Mouse (Mus musculus) yolk sac, embryonic 10.5 days (tissue): Measurements from ENCODE around the gene Sox4.
A peak's percentile ranks its signal among the peaks of the same experiment; 100 is the strongest.

ENCODE experiments used
- DNase-seq: peaks from one replicate; pipeline ENCODE4 v3.0.0-alpha.2; 2017; ENCODE audit warnings: low spot score

Sox4 gene

DNA sequence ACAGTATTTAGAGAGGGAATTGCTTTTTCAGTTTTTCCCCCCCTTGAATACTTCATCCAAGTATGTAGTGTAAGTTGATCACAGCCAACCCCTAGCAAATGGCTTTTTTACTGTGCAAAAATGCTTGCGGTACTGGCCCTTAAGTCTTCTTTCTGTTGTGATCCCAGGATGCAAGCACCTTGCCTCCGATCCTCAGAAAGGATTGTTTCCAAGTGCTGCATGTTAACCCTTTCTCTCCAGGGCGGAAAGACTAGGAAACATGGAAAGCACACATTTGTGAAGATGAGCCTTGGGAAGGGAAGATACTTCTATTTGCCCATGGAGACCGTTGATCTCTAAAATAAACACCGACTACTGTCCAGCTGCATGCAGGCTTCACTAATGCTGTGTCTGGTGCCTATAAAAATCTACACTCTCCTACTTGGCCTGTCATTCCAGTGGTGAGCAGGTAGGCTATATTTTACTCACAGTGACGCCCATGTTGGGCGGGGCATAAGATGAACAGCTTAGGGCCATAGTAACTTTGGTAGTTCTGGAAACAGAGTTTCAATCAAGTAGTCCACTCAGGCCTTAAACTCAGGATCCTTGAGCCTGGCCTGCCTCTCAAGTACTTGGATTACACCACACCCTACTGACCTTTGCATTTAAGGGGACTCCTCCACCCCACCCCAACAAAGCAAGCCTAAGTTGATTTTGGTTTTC, 5.6 kb downstream of the Sox4 start:
- peak; percentile 36 for DNase-seq

DNA sequence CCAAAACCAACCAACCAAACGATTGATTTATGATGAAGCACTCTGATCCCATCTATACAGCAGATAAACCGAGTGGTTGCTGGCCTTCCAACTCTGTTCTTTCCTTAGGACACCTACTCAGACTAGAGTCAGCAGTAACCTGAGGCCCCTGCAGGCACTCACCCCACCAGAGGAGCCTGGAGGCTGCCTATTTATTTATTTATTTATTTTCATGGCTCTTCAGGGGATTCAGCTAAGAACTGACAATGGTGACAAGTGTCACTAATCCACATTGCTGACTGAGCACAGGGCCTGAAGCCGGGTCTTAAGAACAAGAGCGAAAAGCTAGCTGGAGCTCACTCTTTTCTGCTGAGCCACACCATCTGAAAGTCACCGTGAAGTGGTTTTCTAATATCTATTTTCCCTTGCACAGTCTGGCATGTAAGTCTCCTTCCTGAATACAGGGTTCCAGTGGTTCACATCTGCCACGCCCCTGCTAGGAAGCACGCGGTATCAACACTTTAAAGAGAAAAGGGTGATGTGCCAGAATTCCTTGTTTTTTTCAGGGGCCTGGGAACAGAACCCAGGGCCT, 6.9 kb downstream of the Sox4 start:
- DNase-seq: no peak

DNA sequence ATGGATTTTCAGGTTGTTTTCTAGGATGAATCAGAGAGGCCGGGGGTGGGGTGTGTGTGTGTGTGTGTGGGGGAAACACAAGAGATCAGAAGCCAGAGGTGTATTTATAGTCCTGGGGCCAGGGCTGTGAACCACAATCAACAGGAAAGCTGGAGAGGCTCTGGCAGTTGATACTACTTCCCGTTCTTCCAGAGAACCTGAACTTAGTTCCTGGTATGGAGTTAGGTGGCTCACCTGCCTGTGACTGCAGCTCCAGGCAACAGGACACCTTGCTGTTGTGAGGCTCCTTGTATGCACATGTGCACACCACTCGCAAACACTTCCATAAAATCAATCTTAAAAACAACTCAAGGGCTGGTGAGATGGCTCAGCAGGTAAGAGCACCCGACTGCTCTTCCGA, 7.8 kb downstream of the Sox4 start:
- no peak for DNase-seq

DNA sequence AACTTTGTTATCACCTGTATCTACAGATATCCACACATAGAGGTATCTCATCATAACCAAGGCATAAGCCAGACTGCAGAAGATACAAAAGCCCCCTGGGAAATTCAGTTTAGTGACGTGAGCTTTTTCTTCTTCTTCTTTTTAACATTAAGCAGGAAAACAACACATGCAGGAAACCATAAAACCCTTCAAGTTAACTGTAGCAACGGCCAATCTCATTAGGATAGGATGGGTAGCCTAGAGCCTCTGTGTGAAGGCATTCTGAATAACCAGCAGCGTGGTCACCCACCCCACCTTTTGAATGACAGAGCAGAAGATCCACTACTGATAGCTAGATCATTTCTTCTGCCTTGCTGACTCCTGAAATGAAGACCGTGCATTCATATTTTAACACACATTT, 10.6 kb downstream of the Sox4 start:
- DNase-seq: no peak

DNA sequence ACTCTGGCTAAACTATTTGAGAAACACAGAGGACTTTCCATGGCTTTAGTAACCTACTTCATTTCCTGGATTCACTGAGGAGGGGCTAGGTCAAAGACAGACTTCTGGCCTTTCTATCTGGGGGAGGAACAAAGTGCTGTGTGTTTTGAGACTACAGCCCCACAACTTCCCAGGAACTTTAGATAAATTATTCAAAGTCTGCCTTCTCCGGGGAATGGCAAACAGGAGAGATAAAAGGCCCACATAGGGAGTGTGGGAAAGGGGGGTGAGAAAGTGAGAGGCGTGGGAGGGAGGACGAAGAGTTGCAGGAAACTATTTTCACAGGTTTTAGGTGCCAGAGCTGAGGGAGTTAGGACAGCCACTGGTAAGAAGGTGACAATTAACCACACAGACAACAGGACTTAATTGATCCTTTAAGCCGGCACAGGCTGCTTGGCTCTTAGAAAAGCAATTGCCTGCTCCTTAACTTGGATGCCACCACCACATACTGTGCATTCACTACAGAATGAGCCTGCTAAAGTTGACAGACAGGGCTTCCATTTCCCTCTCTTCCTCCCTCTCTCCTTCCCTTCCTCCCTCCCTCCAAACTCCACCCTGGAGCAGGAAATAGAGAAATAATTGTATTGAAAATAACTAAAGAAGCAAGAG, 11.4 kb downstream of the Sox4 start:
- DNase-seq: no peak

DNA sequence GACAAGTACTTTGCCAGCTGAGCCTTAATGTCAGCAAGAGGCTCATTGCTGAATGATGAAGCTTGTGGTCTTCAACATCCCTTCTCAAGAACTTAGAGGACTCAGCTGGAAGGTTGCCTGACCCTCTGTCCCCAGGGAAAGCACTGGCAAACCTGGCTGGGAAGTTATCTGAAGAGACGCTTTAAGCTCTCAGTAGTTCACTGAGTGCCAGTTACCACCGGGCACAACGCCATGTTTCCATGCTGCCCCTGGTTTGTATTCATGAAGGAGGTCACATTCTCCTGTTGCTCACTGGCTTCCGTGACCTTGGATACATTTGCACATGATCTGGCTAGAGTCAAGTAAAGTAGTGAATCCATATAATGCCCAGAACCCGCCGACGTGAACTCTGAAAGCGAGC, 20.1 kb downstream of the Sox4 start:
- no peak for DNase-seq

DNA sequence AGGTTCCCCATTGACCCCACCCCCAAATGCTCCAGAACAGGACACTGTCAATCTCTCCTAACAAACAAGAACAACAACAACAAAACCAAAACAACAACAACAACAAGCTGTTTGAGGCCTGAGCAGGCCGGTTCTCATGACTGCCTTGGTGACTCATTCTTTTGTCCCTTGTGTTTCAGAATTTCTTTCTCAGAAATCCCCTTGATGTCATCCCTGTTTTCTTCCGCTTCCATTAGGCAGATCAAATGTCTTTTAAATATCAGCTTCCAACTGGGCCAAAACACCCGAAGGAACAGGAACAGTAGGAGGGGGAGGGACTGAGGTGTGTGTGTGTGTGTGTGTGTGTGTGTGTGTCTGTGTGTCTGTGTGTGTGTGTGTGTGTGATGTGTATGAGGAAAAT, 21.7 kb downstream of the Sox4 start:
- no peak for DNase-seq

DNA sequence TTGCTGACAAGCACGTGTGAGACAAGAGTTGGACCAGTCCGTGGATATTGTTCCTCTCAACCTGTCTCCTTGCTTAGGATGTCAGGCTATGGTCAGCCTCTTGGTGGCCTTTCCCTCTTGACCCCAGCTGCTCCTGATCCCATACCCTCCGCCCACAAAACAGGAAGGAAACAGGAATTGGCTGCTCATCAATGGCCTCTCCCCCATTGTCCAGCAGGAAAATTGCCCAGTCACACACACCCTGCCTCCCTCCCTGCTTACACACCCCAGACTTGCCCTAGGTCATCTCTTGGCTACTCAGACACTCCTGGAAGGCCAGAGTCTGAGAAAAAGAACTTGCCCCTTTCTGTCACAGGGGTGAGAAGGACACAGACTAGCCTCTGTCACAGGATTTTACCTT, 22.2 kb downstream of the Sox4 start:
- no peak for DNase-seq

DNA sequence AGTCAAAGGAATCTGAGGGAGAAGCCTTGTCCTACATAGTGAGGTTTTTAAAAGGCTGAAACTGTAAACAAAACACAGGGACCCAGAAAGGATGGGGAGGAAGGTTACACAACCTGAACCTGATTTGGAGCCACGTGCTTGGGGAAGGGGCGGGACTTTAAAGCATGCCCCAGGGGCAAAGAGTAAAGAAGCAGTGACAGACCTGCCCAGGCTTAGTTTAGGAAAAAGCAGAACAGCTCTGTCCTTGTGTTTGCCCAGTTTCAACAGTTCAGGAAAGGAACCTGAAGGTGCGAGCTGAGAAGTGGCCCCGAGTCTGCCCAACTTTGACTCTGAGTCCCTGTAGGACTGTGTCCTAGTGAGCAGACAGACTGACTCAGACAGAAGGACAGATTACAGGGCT, 23.1 kb downstream of the Sox4 start:
- DNase-seq: no peak

DNA sequence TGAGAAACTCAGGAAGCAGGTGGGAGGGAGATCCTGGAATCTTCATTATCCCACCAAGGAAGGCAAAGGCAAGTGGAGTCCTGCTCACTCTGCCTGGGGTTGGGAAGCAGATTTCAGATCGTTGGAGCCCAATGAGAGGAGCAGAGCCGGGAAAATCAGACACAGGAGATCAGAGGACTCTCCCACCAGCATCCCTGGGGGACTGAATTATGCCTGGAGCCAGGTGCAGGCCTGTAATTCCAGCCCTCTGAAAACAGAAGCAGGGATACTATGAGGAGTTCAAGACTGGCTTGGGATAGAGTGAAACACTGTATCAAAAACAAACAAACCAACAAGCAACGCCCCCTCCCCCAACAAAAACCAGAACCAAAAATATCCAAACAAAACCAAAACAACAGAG, 23.6 kb downstream of the Sox4 start:
- DNase-seq: no peak

DNA sequence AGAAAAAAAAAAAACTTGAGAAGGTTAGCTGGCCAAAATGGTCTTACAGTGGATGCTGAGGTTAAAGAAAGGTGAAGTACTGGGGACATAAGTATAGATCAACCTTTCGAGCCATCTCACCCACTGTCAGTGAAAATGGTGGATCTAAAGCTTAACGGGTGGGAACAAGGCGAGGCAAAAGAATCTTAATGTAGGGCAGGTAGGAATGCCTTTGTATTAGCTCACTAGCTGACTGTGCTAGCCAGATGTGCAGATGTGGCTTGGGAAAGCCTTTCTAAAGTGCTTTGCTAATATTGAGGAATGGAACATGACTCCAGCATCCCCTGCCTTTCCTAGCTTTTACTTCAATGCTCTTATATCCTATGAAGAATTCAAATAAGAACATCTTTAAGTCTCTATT, 30.4 kb downstream of the Sox4 start:
- no peak for DNase-seq

DNA sequence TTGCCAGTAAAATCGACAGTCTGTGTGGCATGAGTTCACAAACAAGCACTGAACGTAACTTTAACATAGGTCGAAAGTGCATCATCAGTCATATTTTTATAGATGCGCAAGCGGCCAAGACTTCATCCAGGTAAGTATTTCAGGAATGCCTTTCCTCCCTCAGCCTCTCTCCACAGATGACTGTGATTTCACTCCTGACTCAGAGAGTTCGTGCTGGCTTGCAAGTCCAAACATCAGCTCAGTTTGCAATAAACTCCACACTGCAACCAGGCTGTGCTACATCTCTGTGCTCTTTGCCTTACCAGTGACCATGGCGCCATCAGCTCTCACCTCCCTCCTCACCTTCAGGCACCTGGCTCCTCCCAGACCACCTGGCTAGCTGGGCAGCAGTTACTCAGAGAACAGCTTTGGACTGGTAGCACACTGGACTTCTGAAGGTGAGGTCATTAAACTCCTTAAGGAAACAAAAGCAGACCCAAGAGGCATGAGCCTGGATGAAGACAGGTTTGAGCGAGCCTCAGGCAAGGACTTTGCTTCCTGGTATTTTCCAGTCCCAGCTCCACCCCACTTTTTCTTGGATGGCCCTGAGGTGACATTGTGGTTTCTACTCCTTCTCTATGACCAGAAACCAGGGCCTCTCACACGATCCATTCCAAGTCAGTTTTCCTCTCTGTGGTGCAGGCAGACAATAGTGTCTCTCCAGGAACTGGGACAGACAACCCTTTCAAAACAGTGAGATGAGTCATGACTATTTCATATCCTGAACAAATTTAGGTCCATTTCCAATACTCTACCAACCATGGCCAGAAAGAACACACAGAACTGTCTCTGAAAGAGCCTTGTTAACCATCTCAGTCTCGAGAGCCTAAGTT, 35.9 kb downstream of the Sox4 start:
- no peak for DNase-seq

DNA sequence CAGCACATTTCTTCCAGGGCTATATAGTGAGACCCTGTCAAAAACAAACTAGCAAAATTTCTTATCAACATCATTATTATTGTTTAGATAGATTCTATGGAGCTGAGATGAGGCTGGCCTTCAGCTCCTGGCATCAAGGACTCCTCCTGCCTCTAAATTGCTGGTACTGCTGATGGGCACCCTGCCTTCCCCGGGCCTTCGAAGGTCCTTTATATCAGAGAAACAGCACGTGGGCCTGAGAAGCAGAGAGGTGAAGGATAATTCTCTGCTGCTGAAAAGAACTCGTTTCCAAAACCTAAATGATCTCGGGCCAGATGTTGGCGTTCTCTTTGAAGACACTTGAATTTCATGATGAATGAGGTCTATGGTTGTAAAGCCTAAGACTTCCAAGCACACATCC, 39.9 kb downstream of the Sox4 start:
- DNase-seq: no peak

DNA sequence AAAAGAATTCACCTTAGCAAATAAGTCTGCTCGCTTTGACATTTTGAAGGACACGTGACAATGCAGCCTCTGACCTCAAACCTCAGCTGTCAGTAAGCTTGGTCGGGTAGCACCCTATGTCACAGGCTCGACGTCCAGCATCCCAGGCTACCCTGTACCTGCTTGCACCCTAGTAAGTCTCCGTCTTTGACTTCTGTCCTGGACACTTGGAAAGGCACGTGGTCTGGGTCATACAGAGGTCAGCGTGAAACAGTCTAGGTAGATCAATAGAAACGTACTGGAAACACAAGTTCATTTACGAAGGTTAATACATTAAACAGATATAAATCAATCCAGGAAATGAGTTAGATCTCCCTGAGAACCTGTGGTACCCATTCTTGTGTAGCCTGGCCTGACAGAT, 46.5 kb downstream of the Sox4 start:
- no peak for DNase-seq
